Mouse (Mus musculus): ENCODE measurements around the gene Tmco1.
"Not testable (repeated sequence)": the region's sequence is repeated elsewhere in the genome, so short reads cannot be mapped to it uniquely, and the experiment has no call there.

The Tmco1 gene

DNA sequence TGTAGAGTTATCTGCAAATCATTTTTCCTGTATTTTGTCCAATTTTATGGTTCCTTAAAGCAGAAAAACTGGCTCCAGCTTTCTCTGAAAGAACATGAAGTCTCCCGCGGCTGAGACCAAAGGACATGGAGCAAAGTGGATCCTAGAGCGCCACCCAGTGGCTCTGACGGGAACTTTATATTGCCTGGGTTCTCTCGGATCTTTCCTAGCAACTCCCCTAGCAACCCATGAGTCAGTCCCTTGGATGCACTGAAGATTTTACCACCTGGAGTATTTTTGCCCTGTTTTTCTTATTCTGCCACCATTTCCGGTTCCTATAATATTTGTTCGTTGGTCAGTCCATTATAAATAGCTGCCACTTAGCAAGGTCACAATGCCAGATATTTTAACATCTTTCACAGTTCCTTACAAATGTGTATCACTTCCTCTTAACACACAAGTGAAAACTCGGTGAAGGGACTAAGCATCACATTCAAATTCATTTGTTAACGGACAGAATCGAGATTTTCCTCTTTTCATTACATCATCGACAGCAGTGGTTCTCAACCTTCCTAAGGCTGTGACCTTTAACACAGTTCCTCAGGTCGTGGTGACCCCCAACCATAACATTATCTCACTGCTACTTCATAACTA, 29.4 kb downstream of the Tmco1 start:
- peak; percentile 93 for DNase-seq (ENCODE audit: low read depth)

DNA sequence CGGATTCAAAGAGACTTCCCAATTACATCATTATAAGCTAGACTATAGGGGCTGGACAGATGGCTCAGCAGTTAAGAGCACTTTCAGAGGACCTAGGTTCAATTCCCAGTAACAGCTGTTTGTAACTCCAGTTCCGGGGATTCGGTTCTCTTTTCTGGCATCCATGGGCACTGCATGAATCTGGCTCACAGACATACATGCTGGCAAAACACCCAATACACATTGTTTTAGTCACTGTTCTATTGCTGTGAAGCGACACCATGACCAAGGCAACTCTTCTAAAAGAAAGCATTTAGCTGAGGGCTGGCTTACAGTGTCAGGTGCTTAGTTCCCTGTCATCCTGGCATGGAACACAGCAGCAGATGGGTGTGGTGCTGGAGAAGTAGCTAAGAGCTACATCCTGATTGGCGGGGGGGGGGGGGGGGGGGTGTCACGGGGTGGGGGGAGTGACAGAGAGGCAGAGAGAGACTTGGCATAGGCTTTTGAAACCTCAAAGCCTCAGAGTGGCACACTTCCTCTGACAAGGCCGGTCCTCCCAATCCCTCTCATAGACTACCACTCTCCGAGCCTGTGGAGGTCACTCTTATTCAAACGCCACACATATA, 31.1 kb downstream of the Tmco1 start:
- DNase-seq (ENCODE audit: low read depth), result peak; percentile 43

DNA sequence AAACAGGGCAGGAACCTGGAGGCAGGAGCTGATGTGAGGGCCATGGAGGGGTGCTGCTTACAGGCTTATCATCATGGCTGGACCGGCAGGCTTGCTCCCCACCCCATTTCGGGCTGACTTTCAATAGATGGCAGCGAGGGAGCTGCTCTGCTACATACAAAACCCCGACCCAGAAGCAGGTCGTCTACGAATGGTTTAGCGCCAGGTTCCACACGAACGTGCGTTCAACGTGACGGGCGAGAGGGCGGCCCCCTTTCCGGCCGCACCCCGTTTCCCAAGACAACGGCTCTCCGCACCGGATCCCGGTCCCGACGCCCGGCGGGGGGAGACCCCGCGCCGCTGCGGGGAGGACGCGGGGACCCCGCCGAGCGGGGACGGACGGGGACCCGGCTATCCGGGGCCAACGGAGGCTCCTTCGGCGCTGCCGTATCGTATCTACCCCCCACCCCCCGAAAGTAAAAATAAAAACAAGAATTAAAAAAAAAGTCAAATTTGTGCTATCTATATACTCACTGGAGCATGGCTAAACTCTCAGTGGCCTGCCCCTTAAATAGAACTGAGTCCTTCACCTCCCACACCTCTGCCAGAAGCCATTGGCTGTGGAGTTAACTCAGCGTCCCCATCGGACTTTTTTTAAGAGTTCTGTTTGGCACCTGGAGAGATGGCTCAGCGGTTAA, 32.1 kb downstream of the Tmco1 start:
- DNase-seq (ENCODE audit: low read depth), result peak; percentile 45

DNA sequence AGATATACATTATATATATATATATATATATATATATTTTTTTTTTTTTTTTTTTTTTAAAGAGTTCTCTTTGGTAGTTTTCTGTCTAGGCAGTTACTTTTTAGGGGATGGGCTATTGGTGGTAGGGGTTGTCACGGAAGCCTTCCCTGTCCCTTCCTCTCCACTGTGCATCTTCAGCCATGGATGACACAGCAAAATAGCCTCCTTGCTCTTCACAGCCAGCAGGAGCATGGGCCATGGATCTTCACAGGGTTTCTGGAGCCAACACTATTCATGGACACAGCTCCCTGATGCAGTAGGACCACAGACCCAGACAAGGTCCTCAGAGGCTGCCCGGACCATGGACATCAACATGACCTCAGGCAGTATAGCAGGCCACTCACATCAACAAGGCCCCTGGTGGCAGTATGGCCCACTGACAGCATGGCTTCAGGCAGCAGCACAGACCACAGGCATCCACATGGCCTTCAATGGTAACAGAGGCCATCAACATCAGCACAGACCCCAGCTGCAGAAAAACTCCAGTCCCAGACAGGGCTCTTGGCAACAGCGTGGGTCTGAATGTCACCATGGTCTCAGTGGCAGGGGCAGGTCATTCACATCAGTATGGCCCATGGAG, 32.8 kb downstream of the Tmco1 start:
- DNase-seq (ENCODE audit: low read depth), result no peak

DNA sequence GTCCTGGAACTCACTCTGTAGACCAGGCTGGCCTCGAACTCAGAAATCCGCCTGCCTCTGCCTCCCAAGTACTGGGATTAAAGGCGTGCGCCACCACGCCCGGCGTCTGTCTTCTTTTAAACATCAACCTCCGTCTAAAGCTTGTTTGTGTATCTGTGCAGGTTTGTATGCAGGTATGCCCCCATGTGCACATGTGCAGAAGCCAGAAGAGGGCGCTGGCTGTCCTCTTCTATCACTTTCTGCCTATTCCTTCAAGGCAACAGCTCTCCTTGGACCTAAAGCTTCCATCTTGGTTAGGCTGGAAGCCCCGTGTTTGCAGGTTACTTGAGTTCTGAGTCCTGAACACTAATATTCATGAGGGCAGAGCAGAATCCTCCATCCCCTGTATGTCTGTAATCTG, 34.7 kb downstream of the Tmco1 start:
- DNase-seq (ENCODE audit: low read depth), result no peak

DNA sequence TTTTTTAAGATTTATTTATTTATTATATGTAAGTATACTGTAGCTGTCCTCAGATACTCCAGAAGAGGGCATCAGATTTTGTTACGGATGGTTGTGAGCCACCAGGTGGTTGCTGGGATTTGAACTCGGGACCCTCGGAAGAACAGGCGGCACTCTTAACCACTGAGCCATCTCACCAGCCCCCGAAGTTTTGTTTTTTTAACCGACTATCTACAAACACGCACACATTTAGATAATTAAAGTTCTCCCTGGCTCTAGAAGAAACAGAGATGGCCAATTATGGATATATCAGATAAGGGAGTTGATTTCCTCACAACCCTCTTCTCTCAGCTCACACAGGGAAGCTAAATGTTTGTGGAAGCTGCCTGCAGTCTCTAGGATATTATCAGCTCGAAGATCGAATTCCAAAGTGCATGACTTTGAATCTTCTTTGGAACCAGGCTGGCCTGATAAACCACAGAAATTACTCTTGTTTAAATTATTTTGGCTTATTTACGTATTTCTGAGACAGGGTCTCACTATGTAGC, 37.9 kb downstream of the Tmco1 start:
- DNase-seq (ENCODE audit: low read depth), result not testable (repeated sequence)

DNA sequence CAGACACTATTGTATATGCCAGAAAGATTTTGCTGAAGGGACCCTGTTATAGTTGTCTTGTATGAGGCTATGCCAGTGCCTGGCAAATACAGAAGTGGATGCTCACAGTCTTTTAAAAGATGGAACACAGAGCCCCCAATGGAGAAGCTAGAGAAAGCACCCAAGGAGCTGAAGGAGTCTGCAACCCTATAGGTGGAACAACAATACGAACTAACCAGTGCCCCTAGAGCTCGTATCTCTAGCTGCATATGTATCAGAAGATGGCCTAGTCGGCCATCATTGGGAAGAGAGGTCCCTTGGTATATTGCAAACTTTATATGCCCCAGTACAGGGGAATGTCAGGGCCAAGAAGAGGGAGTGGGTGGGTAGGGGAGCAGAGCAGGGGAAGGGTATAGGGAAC, 41.0 kb downstream of the Tmco1 start:
- DNase-seq (ENCODE audit: low read depth), result not testable (repeated sequence)

DNA sequence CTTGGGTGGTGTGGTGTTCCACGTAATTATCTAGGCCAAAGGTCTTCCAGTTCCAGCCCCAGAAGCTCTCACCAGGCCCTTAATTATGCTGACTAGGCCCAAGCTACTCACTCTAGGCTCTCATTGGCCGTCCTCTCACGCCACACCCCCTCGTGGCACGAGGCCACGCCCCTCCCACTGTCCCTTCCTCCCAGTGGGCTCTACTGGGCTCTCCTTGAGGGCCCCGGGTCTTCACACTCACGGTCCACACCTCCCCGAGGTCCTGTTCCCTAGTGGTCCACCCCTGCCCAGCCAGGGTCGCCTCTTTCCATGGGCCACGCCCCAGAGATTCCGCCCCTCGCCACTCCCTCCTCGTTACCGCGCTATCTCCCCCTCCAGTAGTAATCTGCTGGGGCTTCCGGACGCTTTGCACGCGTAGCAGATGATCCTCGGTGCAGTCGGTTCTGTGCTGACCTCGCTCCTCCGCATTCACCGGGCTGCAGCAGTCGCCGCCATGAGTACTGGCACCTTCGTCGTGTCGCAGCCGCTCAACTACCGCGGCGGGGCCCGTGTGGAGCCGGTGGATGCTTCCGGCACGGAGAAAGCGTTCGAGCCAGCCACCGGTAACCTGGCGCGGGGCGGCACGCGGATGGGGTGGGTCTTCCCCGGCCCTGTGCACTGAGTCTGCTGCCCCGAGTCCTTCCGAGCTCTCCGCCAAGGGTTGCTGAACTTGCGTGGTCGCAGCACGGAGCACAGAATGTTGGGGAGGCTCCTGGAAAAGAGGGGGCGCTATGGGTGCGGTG, 41.8 kb downstream of the Tmco1 start, which contains the start of gene Aldh9a1:
Gene Aldh9a1, plus strand, starts transcription at position 177 of the 782 bp plus-strand sequence.
- DNase-seq (ENCODE audit: low read depth), result peak; percentile 87

DNA sequence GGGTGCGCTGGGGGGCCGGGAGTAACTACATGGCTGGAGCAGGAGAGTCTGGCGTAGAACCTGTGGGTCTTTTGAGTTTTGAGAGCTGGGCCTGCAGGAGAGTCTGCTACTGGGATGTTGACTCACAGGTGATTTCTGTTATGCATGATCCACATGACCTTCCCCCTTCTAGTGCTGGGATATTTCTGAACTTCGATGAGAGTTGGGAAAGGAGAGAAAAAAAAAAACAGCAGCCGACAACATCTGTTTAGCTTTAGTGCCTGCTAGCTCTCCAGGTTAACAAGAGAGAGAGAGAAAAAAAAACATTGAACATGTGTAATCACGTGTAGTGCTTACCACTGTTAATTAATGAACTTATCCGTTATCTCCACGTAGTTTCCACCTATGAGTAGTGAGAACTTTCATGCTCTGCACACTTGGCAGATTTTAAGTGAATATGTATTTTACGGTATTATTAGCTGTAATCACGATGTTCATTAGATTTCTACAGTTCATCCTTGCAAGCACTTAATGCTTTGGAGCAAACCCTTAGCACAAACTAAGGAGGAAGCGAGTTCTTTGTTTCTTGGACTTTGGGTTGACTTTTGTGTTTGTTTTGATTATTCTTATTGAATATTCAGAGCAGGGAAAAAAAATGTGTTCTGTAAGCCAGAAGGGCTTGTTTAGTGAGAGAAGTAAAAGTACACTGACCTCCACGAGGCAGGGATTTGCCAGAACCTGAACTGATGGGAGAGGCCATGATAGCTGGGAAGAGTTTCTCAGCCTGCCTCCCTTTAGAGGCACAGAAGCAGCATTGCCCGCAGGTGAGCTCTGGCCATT, 42.6 kb downstream of the Tmco1 start:
- DNase-seq (ENCODE audit: low read depth), result no peak

DNA sequence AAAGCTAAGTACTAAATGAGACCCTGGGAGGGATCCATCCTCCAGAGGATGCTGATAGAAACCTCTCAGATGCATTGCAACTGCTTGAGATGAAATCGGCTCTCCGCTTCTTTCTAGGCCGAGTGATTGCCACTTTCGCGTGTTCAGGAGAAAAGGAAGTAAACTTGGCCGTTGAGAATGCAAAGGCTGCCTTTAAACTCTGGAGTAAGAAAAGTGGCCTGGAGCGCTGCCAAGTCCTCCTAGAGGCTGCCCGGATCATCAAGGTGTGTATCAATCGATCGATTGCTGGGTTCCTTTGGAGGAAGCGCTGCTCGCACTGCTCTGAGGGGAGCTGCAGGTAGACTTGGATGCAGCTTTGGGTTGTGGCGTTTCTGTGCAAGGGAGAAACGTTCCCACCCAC, 44.2 kb downstream of the Tmco1 start:
- DNase-seq (ENCODE audit: low read depth), result no peak

DNA sequence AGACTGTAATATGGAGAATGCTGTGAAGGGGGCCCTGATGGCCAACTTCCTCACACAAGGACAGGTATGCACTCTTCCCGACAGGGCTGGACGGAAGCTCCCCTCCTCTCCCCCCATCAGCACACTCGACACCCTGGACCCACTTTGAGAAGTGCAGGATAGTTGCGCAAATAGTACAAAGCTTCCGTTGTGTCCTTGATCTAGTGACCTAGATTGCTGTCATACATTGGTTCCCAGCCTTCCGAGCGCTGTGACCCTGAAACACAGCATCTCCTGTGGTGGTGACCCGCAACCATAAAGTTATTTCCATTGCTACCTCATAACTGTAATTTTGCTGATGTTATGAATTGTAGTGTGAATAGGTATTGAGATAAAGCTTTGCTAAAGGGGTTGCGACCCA, 49.2 kb downstream of the Tmco1 start:
- DNase-seq (ENCODE audit: low read depth), result no peak

DNA sequence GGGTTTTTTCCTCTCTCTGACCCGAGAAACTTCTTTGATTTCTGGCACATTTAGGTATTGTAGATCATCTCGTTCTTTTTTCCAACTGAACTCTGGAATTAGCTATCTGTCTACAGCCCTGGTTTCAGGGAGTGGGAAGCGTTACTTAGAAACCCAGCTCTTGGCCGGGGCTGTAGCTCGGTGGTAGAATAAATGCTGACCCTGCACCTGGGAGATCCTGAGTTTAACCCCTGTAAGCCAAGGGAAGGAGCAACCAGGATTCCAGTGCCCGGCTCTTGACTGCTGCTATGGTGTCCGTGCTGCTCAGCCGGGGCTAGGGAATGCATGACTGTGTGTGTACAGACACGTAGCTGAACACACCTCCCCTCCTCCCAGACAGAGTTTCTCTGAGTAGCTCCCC, 50.6 kb downstream of the Tmco1 start:
- DNase-seq (ENCODE audit: low read depth), result no peak

DNA sequence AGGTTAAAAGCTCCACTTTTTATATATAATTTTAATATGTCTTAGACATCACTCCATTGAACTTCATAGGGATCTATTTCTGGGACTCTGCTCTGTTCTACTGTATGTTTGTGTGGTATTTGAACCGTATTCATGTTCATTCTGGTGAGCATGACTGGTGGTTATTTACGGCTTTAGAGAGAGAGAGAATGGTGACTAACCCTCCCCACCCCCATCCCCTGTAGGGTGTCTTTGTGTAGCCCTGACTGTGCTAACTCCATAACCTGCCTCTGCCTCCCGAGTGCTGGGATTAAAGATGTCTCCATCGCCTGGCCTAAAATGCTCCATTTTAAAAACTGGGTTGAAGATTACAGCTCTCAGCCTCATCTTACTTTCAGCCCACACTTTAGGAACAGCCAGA, 52.1 kb downstream of the Tmco1 start:
- no peak for DNase-seq (ENCODE audit: low read depth)

DNA sequence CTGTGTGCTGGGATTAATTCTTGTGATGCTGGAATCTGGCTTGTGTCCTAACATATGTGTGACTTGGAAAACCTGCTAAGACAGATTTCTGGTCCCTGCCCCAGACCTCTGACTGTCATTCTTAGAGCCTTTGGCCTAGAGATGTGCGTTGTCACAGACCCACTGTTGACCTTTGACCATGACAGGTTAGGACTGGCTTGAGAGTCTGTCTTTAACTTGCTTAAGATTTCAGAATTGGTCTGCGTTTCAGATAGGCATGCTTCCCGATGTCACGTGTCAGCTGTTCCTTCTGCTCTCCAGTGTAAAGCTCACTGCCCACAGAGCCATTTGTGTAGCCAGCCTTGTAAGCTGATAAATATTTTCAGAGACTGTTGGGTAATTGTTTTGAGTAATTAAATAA, 54.6 kb downstream of the Tmco1 start:
- no peak for DNase-seq (ENCODE audit: low read depth)

DNA sequence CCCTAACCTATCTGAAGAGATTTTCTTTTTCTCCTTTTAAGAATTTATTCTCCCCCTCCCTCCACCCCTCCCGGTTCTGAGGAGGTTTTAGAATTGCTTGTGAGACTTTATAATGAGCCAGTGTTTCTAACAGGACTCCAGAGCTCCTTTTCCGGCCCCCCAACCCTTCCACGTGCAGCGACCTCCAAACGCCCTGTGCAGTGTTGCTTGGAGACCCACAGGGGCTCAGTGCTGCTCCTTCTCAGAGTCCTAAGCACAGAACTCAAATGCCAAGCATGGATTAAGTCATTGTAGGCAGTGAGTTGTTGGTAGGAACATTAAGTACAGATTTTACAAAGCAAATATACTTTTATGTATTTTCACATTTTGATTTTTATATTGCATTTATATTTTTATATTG, 55.1 kb downstream of the Tmco1 start:
- DNase-seq (ENCODE audit: low read depth), result no peak

DNA sequence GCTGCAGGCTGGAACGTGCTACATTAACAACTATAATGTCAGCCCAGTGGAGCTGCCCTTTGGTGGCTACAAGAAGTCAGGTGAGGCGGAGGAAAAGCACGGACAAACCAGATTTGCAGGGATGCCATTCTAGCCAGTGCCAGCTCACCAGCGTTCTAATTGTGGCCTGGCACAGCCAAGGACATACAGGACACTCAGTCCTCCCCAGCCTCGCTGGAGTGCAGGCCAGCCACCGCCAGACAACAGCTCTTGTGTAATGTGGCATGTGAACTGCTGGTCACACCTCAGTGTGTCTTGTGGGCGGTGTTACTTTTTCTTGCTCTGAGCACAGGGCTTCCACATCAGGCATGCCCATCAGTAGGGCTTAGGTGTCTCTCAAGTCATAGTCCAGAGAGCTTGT, 57.6 kb downstream of the Tmco1 start:
- DNase-seq (ENCODE audit: low read depth), result no peak

DNA sequence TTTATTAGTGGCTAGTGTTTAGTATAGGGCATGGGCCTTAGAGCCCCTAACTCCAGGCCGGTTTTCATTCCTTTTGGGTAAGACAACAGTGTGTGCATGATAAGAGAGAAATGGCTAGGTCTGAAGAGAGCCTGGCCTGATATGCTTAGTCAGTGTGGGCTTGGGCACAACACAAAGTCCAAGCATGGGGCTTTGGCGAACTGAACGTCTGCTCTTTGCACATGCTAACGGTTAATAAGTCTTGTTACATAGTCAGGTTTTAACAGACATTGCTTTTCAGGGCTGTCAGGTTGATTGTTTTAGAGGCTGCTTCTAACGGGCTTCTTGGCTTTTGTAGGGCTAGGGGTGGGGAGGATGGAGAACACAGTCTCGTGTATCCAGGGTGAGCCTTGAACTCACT, 58.4 kb downstream of the Tmco1 start:
- no peak for DNase-seq (ENCODE audit: low read depth)

DNA sequence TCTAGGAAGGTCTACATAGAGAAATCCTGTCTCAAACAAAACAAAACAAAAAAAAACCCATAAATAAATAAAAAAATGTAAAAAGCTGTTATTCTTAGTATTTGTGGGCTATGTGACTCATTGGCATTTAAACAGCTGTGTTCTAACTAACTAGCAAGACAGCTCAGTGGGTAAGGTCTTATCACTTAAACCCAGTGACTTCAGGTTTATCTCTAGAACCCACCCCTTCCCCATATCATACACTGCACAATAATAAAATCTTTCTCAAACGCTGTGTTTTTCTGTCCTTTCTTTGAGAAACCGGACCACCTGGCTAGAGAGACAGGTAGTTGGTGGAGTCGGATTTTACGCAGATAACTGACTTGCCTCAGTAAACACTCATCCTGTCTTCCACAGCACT, 59.8 kb downstream of the Tmco1 start:
- DNase-seq (ENCODE audit: low read depth), result no peak

DNA sequence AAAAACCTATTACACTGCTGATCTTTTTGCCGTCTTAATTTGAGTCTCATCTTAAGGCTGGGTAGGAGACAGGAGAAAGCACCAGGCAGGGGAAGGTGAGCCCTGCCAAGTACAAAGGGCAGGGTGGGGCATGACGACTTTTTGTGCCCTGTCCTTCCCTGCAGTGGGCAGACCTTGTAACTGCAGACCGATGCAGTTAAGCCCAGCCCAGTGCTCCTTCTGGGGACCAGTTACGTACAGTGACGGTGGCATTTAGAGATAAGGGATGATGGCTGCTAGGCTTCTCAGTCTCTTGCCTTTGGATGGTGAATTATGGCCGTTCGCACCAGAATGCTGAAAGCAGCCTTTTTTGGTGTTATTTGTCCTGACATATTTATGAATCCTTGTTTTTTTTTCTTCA, 60.3 kb downstream of the Tmco1 start:
- DNase-seq (ENCODE audit: low read depth), result no peak

DNA sequence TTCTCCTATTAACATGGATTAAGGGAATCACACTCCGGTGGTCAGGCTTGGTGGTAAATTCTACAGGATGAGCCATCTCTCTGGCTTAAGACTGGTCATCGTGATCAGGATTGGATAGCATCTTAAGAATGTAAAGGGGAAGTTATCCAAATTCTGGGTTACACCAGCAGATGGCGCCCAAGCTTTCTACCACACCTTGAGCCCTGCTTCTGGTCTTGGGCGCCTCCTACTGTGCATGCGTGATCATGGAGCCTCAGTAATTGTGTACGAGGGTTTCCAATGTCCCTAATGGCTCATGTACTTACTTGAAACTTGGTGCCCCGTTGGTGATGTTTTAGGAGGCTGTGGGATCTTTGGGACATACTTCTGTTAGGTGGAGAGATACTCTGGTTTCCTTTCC, 61.7 kb downstream of the Tmco1 start:
- peak; percentile 94 for DNase-seq (ENCODE audit: low read depth)

DNA sequence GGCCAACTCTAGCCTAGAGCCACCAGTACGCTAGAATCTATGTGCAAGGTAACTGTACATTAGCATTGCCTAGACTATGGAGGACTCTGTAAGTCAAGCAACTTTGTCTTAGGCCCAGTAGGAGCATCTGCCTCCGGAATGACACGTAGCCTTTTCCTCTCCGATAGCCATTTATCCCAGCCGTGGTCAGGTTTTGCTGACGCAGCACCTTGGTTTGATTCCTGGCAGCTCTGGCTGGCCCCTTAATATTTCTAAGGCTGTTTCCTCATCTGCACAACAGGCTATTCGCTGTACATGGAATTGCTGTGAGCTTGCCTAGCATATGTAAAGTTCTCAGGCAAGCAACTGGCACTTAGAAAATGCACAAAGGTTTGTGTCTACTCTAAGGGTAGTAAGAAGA, 64.6 kb downstream of the Tmco1 start:
- DNase-seq (ENCODE audit: low read depth), result no peak

Data from naive thymus-derived CD4-positive, alpha-beta T cell, adult 2 months (primary cell).